Mouse (Mus musculus) heart, adult 2 months (tissue): ENCODE results near the gene Hras.

Experiments
- EP300 ChIP-seq: fragments of 200-500 bp; IDR thresholded peaks from 2 replicates; pipeline ENCODE4 v1.6.1; 2011; ENCODE audit warnings: low read depth, low read length, control low read depth; ENCODE audit not compliant: insufficient read depth
- POLR2A ChIP-seq: fragments of 200-500 bp; IDR thresholded peaks from 2 replicates; pipeline ENCODE4 v1.6.1; 2011; ENCODE audit warnings: mild to moderate bottlenecking, low read depth, low read length, control low read depth; ENCODE audit not compliant: insufficient read depth

GRCm38 (mm10) chr7:141214310-141214709 lies 20.5 kb upstream of the Hras start:
- TF ChIP-seq POLR2A (no peak), EP300 (no peak)
